Mouse (Mus musculus) left cerebral cortex, adult 18-20 months (tissue): ENCODE measurements around the gene Slc27a4. TPM values are rescaled to one million over a fixed set of nuclear protein-coding genes. Genes with fewer than 3 reads are reported as not detected.

Source experiments
- DNase-seq, 2 experiments: peaks; one replicate each; pipeline ENCODE4 v3.0.0; 2021 to 2022; ENCODE audit warnings: low spot score in 2 of 2, mixed read lengths in 1 of 2
- total RNA-seq, 2 experiments: library from RNA; stranded (reverse); gene quantifications; 2 replicates each; pipeline ENCODE4 v1.2.3; 2021

Gene Slc27a4
- total RNA-seq, 2 experiments from 2014 or later: 72.1 to 75.8 TPM

DNA sequence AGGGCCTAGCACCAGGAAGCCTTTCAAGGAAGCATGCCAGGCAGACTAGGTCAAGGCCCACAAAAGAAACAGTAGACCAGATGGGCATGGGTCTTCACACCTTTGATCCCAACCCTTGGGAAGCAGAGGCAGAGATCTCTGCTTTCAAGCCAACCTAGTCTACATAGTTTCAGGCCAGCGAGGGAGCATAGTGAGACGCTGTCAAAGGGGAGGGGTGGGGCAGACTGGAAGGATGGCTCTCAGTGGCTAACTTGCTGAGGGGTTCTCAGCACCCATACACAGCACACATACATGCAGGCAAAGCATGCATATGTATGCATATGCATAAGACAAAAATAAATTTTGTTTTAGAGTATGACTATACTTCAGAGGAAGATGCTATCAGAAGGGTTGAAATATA, 16.9 kb downstream of the Slc27a4 start:
- DNase-seq: no peak

DNA sequence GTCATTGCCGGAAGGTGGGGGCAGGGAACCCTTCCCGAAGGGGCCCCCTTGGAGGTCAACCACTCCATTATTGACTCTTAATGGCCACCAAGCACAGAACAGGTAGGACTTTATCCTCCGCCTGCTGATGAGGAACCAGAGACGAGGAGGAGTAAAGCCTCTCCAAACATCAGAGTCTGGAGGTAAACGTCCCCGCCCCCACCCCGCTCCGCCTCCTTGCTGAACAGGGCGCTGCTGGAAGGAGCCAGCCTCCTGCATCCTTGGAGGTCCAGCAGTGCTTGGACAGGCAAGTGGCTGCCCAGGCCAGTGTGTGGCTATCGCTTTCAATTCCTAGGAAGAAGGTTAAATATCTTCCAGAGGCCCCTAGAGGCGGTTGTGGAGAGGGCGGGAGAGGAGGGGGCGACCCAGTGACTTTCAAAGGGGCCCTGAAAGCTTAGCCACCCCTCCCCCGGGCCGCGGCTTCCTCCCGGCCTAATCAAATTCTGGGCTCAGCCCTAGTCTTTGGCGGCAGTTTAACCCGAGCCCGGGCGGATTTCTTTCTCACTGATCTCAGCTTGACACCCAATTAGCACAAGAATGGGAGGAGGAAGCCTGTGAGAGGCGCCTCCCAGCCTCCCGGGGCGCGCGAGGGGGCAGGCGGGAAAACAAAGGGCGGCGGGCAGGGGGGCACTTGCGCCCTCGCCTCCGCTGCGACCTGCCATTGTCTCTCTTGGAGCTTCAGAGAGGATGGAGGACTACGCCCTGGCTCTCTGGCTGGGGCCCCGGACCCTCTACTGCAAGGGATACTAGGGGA, 17.8 kb downstream of the Slc27a4 start, which contains the start of gene Urm1:
Urm1 (plus strand) TSS at position 51 of the 793 bp plus-strand sequence.
- DNase-seq: peak; percentile 58 to 70

DNA sequence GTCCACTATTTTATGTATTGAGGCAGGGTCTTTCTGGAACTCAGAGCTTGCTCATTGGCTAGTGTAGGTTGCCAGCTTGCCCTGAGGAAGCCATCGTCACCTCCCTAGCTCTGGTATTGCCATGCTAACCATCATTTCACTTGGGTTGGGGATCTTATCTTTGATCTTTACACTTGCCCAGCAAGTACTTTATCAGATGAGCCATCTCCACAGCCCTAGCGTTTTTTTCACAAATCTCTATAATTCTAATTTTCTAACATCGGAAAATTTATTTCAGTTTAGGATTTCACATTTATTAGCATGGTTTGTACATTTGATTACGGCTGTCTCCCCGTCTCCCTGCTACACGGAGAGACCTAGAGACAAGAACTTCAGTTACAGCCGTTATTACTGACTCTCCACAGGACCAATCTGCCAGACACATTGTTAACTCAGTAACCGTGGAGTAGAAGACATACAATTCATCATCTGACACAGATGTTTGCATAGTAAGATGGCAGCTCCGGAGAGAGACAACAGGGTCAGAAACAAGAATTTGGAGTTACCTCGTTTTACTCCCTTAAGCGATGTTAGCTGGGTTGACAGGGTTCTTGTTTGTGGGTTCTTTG, 24.0 kb downstream of the Slc27a4 start:
- DNase-seq: no peak

DNA sequence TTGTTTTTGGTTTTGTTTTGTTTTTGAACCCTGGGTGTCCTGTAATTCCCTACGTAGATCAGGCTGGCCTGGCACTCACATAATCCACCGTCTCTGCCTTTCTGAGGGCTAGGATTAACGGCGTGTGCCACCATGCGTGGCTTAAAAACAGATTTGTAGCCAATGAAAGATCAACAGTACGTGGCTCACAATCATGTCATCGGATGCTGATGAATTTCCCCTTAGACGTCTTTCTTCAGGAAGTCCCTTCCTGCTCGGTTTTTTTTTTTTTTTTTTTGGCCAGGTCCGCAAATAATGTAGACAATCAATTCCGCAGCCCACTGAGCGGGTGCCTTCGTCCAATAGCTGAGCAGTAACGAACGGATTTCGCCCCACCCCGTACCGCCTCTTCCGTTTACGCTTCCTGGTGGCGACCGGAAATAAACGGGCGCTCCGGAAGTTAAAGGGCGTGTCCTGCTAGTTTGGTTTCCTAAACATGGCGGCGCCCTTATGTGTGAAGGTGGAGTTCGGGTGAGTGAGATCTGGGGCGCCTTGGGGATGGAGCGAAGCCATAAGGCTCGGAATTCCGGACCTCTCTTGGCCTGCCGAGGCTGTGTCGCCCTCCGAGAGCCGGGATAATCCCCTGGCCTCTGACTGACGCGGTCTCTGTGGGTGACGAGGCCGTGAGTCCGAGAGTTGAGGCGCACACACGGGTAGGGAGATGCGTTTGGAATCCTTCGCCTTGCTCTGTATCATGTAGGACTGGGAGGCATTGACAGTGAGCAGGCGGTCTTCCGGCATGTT, 24.7 kb downstream of the Slc27a4 start:
- peak; percentile 95 to 97 for DNase-seq

DNA sequence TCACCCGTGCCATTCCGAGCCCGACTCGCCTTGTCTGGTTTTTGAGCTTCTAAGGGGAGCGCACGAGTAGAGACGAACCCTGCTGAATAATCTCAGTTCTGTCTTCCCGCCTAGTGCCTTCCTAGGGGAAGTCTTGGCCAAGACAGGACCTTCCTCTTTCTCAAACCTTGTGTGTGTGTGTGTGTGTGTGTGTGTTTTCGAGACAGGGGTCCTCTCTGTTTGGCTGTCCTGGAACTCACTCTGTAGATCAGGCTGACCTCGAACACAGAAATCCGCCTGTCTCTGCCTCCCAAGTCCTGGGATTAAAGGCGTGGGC, 25.2 kb downstream of the Slc27a4 start:
- no peak for DNase-seq

DNA sequence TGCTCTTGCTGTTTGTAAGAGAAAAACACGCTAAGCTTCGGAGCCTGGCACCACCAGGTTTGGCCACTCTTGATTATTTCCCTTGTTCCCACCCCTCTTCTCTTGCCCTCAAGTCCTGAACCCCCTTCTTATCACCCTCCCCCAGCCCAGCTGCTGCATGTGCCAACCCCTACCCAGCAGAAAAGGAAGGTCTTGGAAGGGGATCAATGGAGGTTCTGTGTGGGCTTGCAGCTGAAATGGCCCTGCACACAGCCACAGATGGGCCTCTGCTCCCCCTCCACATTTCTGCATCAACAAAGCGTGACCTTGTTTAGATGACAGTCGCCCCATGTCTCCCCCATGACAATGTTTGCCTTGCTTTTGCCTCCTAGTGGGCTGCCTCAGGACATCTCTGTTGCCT, 28.7 kb downstream of the Slc27a4 start:
- DNase-seq: no peak

DNA sequence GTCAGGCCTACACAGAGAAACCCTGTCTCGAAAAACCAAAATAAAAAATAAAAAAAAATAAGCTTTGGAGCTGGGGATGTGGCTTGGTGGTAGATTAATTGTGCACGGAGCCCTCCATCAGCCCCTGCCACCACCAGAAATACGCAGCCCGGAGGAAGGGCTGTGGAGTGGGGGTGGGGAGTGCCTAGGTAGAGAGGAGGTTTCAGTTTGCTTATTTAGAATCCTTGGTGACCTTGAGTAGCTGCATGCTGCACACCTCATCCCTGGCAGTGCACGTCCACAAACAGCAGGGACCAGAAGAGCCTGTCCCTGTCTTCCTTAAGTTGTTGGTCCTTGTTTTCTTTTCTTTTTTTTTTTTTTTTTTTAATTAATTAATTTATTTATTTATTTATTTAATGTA, 31.4 kb downstream of the Slc27a4 start:
- no peak for DNase-seq

DNA sequence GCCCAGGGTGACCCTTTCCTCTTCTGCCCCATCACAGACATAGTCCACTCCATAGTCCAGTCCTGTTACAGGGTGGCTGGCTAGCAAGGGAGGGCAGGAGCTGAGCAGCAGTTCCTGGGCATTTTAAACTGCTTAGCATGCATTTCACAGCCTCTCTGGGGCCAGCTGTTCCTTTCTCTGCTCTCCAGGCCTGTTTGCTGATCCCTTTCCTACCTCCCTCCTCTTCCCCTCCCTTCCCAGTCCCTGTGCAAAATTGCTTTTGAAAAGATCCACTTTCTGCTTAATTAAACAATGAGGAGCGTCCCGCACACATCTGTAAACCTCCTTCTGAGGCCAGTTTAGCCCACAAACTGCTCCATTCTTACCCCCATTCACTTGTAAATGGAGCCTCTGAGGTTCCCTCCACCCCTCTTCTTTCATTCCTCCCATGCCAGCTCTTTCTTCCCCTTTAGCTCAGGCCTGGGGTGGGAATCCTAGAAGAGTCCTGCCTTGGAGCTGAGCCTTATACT, 33.0 kb downstream of the Slc27a4 start:
- DNase-seq: no peak

DNA sequence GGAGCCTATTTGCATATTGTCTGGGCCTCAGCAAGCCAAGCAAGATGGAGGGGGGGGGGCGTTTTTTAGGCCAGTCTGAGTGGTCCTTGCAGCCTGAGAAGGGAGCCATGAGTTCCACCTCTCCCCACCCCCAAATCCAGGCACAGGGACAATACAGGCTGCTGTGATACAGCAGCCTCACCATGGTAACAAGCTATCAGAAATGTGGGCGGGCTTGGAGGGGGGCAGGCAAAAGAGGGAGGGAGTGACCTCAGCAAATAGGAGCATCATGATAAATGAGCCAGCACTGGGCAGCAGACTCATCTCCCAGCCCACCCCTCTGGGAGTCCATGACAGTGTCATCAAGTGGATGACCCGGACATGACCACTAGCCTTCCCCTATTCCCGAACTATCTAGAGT, 37.0 kb downstream of the Slc27a4 start:
- DNase-seq: no peak

DNA sequence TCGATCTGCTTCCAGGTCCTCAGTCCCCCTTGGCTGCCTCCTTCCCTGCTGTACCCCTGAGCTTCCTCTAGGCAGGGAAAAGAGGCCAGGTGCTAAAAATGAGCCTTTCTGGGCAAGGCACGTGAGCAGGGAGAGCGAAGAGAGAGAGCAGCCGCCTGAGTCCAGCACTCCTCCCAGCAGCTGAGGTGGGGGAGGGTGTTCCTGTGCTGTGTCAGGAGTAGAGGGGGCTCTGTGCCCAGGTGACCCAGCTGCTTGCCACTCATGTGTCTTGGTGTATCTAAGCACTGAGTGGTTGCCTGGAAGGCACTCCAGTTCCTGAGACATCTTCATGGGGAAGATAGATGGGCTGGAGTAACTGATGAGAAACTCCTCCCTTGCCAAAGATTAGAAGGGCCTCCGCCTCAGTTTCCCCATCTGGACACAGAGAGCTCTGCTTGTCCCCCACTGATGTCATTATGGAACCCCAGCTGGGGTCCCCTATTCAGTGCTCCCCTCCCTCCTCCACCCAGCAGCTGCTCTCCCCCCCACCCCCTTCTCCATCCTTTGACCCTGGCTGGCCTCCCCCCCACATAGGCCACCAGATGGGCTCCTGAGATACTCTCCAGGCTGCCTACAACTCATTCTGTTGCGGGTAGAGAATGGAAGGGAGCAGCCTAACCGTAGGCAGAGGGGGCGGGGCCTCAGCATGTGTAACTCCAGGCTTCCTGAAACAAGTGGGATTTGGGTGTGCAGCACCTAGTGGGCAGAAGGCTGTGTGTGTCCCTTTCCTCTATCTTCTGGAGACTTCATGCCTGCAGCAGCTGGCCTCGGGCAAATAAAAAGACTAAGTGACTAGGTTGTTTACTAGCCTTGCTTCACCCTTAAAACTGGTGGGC, 41.0 kb downstream of the Slc27a4 start:
- peak; percentile 38 to 44 for DNase-seq

DNA sequence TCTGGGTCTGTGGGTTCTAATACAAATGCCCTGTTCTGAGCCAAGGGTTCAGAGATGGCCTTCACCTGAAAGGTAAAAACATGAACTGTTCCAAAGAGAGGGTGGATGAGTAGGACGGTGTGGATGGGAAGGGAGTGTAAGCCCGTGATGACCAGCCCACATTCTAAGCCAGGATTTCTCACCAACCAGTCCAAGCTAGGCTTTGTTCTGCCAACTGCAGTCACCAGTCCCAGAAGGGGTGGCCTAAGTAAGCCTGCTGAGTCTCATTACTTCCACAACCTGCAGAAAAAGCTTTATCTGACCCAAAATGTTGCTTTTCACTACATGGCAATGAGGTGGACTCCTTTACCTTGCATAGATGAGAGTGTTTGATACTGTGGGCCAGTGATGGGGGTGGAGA, 41.7 kb downstream of the Slc27a4 start:
- no peak for DNase-seq

DNA sequence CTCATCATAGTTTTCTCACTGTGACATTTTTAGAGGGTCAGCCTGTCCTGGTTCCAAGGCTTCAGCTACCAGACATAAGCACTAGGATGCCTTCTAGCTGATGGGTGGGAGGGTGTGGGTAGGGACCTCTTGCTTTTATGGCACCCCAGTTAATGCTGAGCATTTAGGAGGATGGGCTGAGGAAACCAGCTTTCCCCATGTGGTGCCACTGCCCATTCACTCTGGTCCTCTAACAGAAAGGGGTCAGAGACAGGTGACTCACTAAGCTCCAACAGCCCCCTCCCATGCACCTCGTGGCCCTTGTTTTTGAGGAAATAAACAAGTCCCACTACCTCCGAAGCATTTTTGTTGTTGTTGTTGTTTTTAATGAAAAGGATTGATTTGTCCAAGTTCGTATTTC, 42.2 kb downstream of the Slc27a4 start:
- DNase-seq: no peak

DNA sequence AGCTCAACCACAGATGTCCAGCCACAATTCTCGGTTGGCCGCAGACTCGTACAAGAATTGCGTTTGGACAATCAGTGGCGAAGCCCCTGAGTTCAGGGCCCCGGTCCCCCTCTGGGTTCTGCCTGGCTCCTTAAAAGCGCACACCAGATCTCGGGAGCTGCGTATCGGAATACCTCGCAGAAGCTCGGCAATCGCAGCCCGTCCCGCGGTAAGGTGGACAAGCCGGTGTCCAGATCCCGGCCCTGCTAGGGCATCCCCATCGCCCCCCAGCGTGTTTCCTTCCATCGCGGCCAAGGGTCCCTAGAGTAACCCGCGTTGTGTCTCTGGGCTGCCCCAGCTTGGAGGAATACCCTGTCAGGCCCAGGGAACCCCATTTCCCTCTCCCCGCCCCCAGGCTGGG, 43.2 kb downstream of the Slc27a4 start:
- no peak for DNase-seq

DNA sequence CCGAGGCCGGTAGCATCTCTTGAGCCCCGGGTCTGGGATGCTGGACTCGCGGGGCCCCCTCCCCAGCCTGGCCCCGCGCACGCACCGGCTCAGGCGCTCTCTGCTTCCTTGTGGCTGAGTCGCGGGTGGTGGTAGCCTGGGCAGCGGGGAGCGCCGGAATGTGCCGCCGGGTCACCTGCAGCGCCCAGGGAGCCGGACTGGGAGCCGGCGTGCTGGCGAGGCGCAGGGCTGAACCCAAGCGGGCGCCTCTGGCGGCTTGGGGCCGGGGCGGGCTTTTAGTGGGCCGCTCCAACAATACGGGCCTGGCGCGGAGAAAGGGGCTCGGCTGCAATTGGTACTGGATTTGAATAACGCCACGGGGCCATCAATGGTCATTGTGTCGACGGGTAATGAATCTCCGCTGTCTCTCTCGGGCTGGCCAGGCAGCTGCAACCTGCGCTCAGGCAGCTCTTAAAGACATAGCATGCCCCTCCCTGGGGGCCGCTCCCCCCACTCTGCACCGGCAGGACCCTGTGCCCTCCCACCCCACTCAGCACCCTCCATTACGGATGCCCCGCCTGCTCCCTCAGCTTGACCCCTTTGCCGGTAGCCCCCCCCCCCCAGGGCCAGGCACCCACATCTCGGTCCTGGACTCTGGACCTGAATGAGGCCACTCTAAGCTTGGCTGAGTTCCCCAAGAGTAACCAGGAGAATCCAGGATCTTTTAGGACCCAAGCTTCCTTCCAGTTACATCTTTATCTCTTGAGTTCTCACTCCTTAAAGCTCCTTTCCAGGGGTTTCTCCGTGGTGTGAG, 43.8 kb downstream of the Slc27a4 start:
- DNase-seq: peak in 1 of 2 experiments; percentile 38

DNA sequence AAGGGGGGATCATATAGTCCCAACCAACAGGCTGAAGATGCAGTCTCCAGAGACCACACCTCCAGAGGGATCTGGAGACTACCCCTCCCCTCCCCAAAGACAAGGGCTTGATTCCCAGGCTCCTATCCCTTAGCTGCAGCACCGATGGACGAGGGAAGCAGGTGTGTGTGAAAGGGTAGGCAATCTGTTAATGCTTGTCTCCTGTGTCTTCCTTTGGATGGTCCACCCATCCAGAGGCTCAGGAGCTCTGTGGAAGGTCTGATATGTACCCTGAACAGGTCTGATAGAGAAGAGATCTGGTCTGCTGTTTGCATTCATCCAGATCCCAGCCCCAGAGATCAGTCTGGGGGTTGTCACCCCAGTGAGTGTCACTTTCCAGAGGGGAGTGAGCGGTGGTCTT, 44.5 kb downstream of the Slc27a4 start:
- DNase-seq: no peak

DNA sequence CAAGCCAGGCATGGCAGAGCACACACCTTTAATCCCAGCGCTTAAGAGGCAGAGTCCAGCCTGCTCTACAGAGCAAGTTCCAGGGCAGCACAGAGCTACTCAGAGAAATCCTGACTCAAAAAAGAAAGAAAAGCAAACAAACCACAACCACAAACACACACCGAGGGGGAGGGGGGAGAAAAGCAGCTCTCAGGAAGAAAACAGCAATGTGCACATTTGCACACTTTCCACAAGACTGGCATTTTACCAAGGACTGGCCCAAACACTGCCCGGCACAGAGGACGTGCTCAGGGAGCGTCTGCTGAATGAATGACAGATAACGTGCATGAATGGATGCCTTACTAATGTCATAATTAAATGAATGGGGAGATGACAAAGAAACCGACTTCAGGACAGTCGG, 46.6 kb downstream of the Slc27a4 start:
- no peak for DNase-seq

DNA sequence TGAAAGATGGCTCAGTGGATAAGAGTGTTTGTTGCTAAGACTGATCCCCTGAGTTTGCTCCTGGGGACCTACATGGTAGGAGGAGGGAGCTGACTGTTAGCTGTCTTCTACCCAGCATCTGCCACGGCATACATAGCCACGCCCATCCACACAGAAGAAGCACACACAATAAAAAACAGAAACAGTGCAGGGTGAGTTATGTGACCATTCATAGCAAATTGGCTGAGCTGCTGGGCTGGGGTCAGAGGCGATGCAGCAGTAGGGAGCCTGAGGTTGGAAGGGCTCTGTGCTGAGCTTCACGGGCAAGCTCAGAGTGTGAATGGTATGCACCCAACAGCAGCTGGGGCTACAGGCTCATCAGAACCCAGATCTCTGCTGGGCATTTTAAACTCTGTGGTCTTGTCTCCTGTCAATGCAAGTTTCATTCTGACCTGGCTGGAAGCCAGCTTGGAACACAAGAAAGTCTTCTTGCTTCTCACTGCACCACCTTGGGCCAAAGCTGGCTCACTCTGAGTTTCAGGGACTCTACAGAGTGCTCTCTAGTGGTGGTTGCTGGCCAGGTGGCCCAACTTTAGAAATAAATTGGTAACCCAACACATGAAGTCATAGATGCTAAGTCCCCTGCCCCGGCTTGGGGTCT, 47.5 kb downstream of the Slc27a4 start:
- DNase-seq: no peak

DNA sequence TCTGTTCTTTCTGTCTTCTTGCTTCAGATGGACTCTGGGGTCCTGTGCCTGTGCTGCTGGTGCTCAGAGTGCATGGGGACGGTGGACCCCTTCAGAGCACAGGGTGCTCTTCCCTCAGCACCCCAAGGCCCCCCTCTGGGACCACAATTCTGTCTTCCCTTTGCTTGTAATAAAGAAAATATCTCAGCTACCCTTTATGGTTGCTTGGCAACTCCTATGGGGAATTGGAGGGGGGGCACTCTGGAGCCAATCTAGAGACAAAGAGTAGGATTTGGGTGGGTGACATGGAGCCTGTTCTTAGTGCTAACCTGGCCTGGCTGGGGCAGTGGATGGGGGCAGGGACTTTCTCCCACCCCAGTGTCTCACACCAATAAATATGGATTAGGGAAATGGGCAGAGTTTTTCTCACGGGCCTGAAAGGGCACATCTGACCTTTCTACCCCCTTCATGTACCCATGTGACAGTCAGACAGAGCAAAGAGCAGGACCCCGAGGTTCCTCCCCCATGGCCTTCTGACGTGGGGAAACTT, 50.6 kb downstream of the Slc27a4 start:
- no peak for DNase-seq

DNA sequence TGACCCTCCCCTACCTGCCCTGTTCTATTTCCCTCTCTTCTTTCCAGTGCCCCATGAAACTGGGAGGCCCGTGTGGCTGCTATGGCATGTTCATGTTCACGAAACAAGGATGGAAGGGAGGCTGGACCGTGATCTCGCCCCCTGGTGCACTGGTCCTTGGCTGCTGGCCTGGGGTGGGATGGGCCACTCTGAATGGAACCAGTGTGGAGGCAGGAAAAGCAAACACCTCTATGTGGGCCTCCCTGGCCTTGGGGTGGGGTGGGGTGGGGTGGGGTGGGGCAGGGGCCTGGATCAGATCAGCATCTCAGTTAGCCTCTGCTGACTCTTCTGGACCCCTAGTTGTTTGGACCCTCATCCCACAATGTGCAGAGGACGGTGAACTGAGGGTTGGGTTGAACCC, 51.3 kb downstream of the Slc27a4 start:
- DNase-seq: no peak
